Mouse (Mus musculus) megakaryocyte, embryonic 14.5 days (primary cell): ENCODE data around the gene Mark4. TPM values are rescaled to one million over a fixed set of nuclear protein-coding genes. Genes with fewer than 3 reads are reported as not detected.

Source experiments
- H3K27me3 ChIP-seq: replicated peaks from 2 replicates; pipeline ENCODE3; 2012; ENCODE audit warnings: inconsistent platforms
- H3K36me3 ChIP-seq: replicated peaks from 2 replicates; pipeline ENCODE3; 2012; ENCODE audit warnings: low read length, inconsistent platforms, mixed read lengths
- H3K4me1 ChIP-seq: 2 replicates; pipeline ENCODE4 v1.6.1; 2012; ENCODE audit warnings: inconsistent platforms
- H3K4me3 ChIP-seq: replicated peaks from 2 replicates; pipeline ENCODE3; 2012; ENCODE audit warnings: moderate library complexity, mild to moderate bottlenecking, inconsistent platforms
- H3K9me3 ChIP-seq: 2 replicates; pipeline ENCODE4 v1.6.1; 2012; ENCODE audit warnings: inconsistent platforms
- FLI1 ChIP-seq: IDR thresholded peaks from 2 replicates; pipeline ENCODE4 v1.6.1; 2012; ENCODE audit warnings: low read length, inconsistent platforms, mixed read lengths
- GATA1 ChIP-seq: IDR thresholded peaks from 3 replicates; pipeline ENCODE4 v1.6.1; 2012; ENCODE audit warnings: mixed read lengths, low read length, inconsistent platforms, borderline replicate concordance
- polyA plus RNA-seq: library from polyadenylated mRNA; stranded (reverse); fragments of >175 nt; gene quantifications from 2 replicates; pipeline ENCODE4 v1.2.3, GENCODE M21; 2012; ENCODE audit warnings: low replicate concordance; ENCODE audit not compliant: insufficient read depth

The Mark4 gene
- polyA plus RNA-seq, 1 experiment, result 102 TPM

GRCm38 (mm10) chr7:19426888-19427287 is 31.7 kb downstream of the Mark4 start:
- peaks cover 8% of the 10 kb centered on the region for H3K27me3 ChIP-seq
- H3K4me3 ChIP-seq, result no peak overlapping the region
- TF ChIP-seq FLI1, result no peak
- no peak for TF ChIP-seq GATA1
- H3K36me3 ChIP-seq, result peaks cover 80% of the 10 kb centered on the region
- H3K4me1 ChIP-seq, result peaks cover 28% of the 10 kb centered on the region
- no peaks in the 10 kb centered on the region for H3K9me3 ChIP-seq

GRCm38 (mm10) chr7:19426349-19426748 is 32.3 kb downstream of the Mark4 start:
- no peak for TF ChIP-seq FLI1
- no peak for TF ChIP-seq GATA1
- H3K27me3 ChIP-seq, result peaks cover 9% of the 10 kb centered on the region
- H3K4me3 ChIP-seq, result no peak overlapping the region
- no peaks in the 10 kb centered on the region for H3K9me3 ChIP-seq
- peaks cover 74% of the 10 kb centered on the region for H3K36me3 ChIP-seq
- peaks cover 33% of the 10 kb centered on the region for H3K4me1 ChIP-seq

- no peak overlapping the region for H3K4me3 ChIP-seq
- H3K36me3 ChIP-seq, result peaks cover 51% of the 10 kb centered on the region
- H3K4me1 ChIP-seq, result peaks cover 53% of the 10 kb centered on the region
- H3K9me3 ChIP-seq, result no peaks in the 10 kb centered on the region
- H3K27me3 ChIP-seq, result peaks cover 24% of the 10 kb centered on the region
- TF ChIP-seq FLI1 (no peak), GATA1 (no peak)
Observed at GRCm38 (mm10) chr7:19424051-19424450, 34.6 kb downstream of the Mark4 start.

GRCm38 (mm10) chr7:19423083-19423482 is 35.5 kb downstream of the Mark4 start:
- H3K9me3 ChIP-seq, result no peaks in the 10 kb centered on the region
- TF ChIP-seq GATA1 (no peak), FLI1 (no peak)
- H3K4me1 ChIP-seq, result peaks cover 52% of the 10 kb centered on the region
- H3K4me3 ChIP-seq, result no peak overlapping the region
- peaks cover 42% of the 10 kb centered on the region for H3K36me3 ChIP-seq
- peaks cover 27% of the 10 kb centered on the region for H3K27me3 ChIP-seq

GRCm38 (mm10) chr7:19420821-19421636 is 37.6 kb downstream of the Mark4 start:
- no peak for TF ChIP-seq FLI1
- no peak for TF ChIP-seq GATA1
- H3K4me3 ChIP-seq, result peak overlapping the region; percentile 90
- peaks cover 41% of the 10 kb centered on the region for H3K27me3 ChIP-seq
- H3K36me3 ChIP-seq, result peaks cover 21% of the 10 kb centered on the region
- peaks cover 42% of the 10 kb centered on the region for H3K4me1 ChIP-seq
- H3K9me3 ChIP-seq, result no peaks in the 10 kb centered on the region

GRCm38 (mm10) chr7:19420121-19420520 is 38.5 kb downstream of the Mark4 start:
- Histone ChIP-seq H3K27me3 (peaks cover 47% of the 10 kb centered on the region), H3K36me3 (peaks cover 12% of the 10 kb centered on the region), H3K4me1 (peaks cover 44% of the 10 kb centered on the region), H3K4me3 (peak overlapping the region; percentile 84), H3K9me3 (no peaks in the 10 kb centered on the region)
- TF ChIP-seq FLI1, result no peak
- no peak for TF ChIP-seq GATA1

GRCm38 (mm10) chr7:19416590-19416989 is 42.0 kb downstream of the Mark4 start:
- TF ChIP-seq GATA1 (no peak), FLI1 (no peak)
- H3K27me3 ChIP-seq, result peaks cover 63% of the 10 kb centered on the region
- no peaks in the 10 kb centered on the region for H3K36me3 ChIP-seq
- peaks cover 9% of the 10 kb centered on the region for H3K9me3 ChIP-seq
- peaks cover 36% of the 10 kb centered on the region for H3K4me1 ChIP-seq
- peak overlapping the region; percentile 57 for H3K4me3 ChIP-seq

- H3K4me1 ChIP-seq, result peaks cover 16% of the 10 kb centered on the region
- no peaks in the 10 kb centered on the region for H3K36me3 ChIP-seq
- TF ChIP-seq GATA1, result no peak
- TF ChIP-seq FLI1, result no peak
- H3K27me3 ChIP-seq, result peaks cover 63% of the 10 kb centered on the region
- H3K4me3 ChIP-seq, result no peak overlapping the region
- peaks cover 9% of the 10 kb centered on the region for H3K9me3 ChIP-seq
Observed at GRCm38 (mm10) chr7:19413525-19413924, 45.1 kb downstream of the Mark4 start.

GRCm38 (mm10) chr7:19411783-19412182 is 46.8 kb downstream of the Mark4 start:
- H3K4me1 ChIP-seq, result peaks cover 17% of the 10 kb centered on the region
- peaks cover 9% of the 10 kb centered on the region for H3K9me3 ChIP-seq
- H3K4me3 ChIP-seq, result no peak overlapping the region
- TF ChIP-seq GATA1 (no peak), FLI1 (no peak)
- no peaks in the 10 kb centered on the region for H3K36me3 ChIP-seq
- peaks cover 62% of the 10 kb centered on the region for H3K27me3 ChIP-seq

- H3K4me3 ChIP-seq, result no peak overlapping the region
- peaks cover 18% of the 10 kb centered on the region for H3K4me1 ChIP-seq
- peaks cover 55% of the 10 kb centered on the region for H3K27me3 ChIP-seq
- peaks cover 9% of the 10 kb centered on the region for H3K9me3 ChIP-seq
- TF ChIP-seq FLI1, result no peak
- TF ChIP-seq GATA1, result no peak
- H3K36me3 ChIP-seq, result no peaks in the 10 kb centered on the region
Observed at GRCm38 (mm10) chr7:19410766-19411344, 47.8 kb downstream of the Mark4 start.
